Mouse (Mus musculus) retina, adult 2 months (tissue): ENCODE results near the gene AU022252.
"Not testable (repeated sequence)": the region's sequence is repeated elsewhere in the genome, so short reads cannot be mapped to it uniquely, and the experiment has no call there.

Experiments
- DNase-seq: peaks from one replicate; pipeline ENCODE4 v3.0.0-alpha.2; 2012; ENCODE audit warnings: low read depth, low spot score

The AU022252 gene

GRCm38 (mm10) chr4:119232410-119233255 is at the start of gene AU022252, which contains the start of gene P3h1:
Gene AU022252 (minus strand): TSS chr4:119232712.
Gene P3h1 (plus strand): TSS chr4:119232915.
- peak; percentile 99 for DNase-seq

DNA sequence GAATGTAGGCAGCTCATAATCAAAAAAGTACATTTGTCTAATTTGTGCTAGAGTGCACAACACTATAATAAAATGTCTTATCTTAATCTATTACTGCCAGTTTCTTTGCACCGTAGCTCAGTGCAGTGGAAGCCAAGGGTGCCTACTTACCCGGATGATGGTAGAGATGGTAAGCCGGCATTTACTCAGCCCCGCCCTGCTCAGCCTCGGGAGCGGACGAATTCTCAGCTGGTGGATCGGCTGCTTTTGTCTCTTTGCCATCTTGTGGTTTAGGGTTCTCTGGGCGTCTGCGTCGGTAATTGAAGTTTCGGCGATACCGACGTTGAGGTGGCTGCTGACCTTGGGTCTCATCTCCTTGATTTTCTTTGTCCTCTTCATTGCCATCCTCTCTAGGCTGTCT is 46.3 kb upstream of the AU022252 start:
- DNase-seq: not testable (repeated sequence)

- DNase-seq: no peak
Measured at GRCm38 (mm10) chr4:119275726-119276125, 43.2 kb upstream of the AU022252 start.

- no peak for DNase-seq
Measured at GRCm38 (mm10) chr4:119275226-119275625, 42.7 kb upstream of the AU022252 start.

GRCm38 (mm10) chr4:119274627-119275026 is 42.1 kb upstream of the AU022252 start:
- DNase-seq: no peak

DNA sequence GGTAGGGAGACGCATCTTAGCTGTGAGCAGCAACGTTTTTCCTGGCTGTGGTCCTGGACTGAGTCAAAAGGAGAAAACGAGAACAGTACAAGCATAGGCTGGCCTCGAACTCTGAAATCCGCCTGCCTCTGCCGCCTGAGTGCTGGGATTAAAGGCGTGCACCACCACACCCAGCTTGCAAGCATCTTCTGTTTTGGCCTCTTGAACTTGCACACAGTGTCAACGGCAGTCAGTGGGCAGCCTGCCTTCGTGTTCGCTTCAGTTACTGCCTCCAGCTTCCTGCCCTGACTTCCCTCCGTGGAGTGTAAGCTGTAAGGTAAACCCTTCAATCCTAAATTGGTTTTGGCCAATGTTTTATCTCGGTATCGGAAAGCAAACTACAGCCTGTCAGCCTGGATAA is 34.1 kb upstream of the AU022252 start:
- DNase-seq: no peak

- no peak for DNase-seq
Measured at GRCm38 (mm10) chr4:119263459-119263858, 30.9 kb upstream of the AU022252 start.

DNA sequence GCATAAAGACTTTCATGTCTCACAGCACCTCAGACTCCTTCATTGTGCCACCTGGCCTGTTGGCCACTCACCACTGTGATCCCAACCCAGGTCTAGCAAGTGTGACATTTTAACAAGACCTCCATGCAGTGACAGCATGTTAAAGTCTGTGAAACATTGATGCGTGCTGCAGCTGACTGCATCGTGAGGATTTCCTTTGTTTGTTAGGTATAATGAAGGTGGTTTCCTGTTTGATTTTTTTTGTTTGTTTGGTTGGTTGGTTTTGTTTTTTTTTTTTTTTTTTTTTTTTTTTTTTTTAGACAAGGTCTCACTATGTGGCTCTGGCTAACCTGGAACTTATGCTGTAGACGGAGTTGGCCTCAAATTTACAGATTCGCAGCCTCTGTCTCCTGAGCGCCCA is 30.0 kb upstream of the AU022252 start:
- DNase-seq: no peak

- no peak for DNase-seq
Measured at GRCm38 (mm10) chr4:119261087-119261713, 28.7 kb upstream of the AU022252 start.

DNA sequence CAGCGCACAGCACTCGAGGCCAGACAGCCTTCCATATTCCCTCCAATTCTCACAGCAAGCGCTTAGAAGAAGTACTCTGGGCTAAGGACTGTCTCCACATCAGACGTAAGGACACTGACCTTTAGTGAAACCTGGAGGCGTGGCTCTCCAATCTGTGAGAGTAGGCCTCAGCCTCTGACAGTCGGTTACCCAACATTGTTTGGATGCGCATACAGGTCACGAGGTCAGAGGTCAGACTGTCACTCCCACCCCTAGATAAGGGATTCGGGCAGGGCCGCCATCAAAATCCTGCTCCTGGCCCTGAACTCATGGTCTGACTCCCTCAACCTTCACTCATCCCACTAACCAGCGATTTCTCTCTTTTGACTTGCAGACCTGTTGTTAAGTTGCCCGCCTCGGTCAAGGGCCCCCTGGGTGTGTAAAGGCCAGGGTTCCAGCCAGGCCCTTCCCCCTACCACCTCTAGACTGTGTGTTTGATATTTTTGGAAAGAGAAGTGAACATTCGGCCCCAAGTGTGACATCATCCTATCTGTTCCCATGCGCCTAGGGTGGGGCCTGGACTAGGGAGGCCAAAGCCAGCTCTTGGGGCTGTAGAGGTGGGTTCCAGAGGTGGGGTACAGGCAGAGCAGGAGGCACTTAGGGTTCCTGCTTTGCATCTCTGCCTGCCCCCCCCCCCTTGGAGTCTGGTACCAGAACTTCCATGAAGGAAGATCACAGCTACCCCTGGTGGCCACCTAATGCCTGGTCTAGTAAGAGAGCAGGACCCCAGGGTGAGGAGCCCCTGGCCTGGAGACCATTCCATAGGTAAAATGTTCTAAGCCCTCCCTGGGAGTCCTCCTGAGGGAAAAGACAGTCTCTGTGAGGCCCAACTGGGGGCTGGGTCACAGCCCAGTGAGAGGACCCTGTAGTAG is 27.1 kb upstream of the AU022252 start:
- no peak for DNase-seq

DNA sequence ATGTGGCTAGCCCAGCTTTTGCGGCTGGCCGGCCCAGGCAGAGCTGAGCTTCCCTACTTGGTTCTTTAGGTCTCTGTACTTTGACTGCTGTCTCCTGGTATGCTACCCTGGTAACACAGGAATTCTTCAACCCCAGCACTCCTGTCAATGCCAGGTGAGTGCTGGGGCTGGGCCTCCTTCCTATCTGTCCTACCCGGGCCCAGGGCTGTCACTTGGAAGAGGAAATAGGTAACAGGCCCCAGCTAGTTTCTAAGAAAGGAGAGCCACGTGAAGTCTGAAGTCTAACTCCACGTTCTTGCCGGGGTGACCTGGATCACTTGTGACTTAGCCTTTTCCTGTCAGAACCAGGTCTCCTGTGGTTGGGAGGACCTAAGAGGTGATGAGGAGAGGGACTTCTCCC is 24.6 kb upstream of the AU022252 start:
- no peak for DNase-seq

- no peak for DNase-seq
Measured at GRCm38 (mm10) chr4:119255351-119255750, 22.8 kb upstream of the AU022252 start, which contains the start of gene Cldn19. Gene Cldn19 (plus strand): TSS chr4:119255414.

DNA sequence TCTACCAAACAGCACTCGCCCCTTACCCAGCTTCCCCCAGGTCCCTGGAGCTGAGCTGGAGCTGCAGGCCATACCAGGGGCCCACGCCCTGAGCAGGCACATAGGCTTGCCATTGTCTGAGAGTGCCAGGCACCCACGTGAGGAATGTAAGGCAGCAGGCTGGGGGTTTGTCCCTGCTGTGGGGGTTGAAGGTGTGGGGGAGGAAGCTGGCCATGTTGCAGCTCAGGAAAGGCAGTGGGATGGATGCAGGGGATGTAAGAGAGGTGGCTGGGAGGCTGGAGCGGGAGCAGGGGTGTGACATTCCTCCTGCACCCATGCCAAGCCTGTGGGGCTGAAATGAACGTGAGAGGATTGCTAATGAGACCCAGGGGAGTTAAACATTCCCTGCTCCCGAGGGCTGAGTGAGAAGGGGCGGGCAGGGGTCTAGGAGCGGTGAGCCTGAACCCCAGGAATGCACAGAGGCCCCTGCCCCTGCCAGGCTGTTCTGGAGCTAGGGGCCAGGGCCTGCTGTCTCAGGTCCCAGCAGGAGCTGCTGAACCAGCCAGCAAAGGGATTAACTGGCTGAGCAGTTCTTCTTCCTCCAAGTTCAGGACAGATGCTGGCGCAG is 21.6 kb upstream of the AU022252 start:
- DNase-seq: no peak

DNA sequence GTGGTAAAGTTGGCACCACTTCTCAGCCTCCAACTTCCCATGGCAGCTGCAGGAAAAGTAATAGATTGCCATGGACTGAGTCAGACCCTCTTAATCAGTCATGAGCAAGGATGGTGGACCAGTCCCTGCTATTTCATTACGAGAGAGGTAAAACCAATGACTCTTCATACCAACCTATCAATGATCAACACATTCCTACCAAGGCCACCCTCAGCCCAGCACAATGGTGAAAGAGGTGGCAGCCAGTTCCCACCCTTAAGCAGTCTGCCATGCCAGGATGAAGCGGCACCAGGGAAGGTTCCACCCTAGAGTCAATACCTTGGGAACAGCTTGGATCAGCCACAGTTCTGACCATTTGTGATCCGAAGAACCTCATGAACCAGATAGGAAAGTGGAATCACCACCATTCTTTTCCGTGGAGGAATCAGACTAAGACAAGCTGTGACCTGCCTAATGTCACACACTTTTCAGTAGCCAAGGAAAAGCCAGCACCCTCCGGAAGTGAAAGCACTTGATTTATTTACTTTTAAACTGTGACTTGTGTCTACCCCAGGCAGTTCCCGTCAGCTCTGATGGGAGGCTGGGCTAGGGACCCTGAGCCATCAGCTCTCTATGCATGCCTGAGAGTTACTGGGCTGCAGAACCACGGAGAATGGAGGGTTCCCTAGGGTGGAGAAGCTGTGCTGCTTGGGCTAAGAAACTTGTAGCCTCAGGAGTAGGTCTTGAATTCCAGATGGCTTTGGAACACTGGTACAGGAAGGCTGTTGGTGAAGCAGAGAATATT is 19.7 kb upstream of the AU022252 start:
- no peak for DNase-seq

DNA sequence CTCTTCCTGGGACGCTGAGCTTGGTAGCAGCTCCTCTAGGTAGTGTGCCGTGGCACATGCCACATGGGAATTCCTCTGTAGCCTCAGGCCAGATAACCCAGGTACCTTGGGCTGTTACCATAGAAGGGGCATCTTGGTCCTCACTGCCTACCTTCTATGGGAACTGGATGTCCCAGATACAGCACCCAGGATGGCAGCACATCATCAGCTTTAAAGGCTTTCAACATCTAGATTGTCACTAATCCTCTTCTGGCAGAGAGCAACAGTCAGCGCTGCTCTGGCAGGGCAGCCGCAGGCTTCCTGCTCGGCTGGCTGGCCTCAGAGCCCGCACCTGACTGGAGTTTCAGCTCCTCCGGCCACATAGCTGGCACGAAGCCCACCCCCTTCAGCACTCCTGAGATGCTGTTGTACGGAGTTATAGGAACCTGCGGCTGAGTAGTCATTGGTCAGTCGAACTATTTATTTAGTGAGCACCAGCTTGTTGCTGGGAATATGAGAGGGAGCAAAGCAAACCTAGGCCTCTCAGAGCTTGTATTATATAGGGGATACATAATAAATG is 16.0 kb upstream of the AU022252 start:
- DNase-seq: no peak

DNA sequence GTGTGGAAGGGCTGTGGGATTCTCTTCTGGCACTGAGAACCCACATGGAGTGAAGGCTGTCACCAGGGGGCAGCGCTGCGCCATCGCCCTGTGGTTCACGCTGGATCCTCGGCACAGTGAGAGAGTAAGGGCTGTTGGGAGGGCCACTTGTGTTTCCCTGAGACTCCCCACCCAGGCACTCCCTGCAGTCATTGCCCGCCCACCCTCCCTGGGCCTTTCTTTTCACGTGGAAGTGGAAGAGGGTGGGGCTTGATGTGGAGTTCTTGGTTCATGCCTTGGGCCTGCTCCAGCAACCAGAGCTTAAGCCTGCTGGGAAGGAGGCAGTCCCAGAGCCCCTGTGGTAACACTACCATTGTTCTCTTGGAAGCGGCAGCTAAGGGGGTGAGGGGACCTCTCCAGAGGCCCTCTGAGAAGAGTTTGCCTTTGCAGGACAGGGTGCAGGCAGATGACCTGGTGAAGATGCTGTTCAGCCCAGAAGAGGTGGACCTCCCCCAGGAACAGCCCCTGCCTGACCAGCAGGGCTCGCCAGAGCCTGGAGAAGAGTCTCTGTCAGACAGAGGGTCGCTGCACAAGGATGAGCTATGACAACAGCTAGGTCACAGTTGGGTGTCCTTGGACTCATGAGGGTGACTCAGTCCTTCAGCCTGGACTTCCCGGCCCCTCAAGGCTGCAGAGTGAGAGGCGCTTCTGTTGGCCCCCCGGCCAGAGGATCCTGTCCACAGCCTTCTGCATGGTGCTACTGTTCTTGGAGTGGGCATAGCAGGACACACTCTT is 15.1 kb upstream of the AU022252 start:
- DNase-seq: no peak

DNA sequence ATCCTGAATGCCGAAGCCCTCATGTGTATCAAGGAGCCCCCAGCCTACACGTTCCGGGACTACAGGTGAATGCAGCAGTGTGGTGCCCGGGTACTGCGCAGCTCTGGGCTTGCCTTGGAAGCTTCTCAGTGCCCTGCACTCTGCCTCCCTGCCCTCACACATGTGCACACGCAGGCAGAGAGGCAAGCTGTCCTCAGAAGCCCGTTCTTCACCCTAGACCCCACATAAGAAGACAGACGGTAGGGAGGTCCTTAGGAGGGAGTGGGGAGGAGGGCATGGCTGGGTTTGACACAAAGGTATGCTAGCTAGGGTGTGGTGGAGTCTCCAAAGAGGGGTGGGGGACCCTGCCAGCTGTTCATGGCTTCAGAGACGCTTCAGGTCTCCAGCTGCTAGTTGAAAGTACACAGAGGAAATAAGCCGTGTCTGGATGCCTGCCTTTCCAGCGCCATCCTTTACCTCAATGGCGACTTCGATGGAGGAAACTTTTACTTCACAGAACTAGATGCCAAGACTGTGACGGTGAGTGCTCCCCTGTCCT is 14.2 kb upstream of the AU022252 start:
- DNase-seq: no peak

DNA sequence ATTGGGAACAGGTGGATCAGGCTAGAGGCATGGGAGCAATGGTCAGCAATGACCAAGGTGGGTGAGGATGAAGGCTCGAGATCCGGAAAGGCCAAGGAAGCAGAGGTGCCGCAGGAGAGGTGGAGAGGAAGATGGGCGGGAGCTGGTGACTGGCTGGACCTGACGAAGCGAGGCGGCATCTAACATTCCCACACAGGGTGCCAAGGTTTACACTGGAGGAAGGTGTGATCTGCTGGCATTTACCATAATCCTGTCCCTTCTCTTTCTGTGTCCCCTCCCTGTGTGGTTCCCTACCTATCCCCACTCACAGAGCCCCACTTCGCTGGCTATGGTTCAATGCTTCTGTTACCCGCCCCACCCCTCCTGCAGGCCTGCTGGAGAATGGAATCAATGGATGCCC is 13.4 kb upstream of the AU022252 start:
- no peak for DNase-seq

DNA sequence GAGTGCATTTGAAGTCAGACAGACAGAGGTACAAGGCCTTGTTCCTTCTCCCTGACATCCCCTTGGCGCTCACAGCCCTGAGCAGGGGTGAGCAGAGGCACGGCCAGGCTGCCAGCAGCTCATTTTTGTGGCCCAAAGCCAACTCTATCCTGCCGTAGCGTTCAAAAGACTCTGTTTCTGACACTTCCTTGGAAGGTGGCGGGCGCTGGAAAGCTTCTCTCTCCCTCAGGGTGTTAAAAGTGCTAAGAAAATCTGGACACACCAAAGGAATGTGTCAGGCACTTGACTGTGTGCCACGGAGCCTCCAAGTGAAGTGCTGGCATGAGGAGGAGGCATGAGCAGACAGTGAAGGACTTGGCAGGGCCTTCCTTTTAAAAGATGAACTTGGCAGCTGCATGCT is 13.0 kb upstream of the AU022252 start:
- no peak for DNase-seq
